Mouse (Mus musculus) bone marrow, adult 2 months (tissue): ENCODE data around the gene Timp3.

ENCODE experiments used
- CTCF ChIP-seq: fragments of 200-500 bp; IDR thresholded peaks from 2 replicates; pipeline ENCODE4 v1.5.1; 2011; ENCODE audit warnings: low read length, control low read depth; ENCODE audit not compliant: control insufficient read depth, insufficient read depth
- POLR2A ChIP-seq: fragments of 200-500 bp; IDR thresholded peaks from 2 replicates; pipeline ENCODE4 v1.6.1; 2011; ENCODE audit warnings: low read depth, mild to moderate bottlenecking, control low read depth, low read length, borderline replicate concordance; ENCODE audit not compliant: control insufficient read depth

DNA sequence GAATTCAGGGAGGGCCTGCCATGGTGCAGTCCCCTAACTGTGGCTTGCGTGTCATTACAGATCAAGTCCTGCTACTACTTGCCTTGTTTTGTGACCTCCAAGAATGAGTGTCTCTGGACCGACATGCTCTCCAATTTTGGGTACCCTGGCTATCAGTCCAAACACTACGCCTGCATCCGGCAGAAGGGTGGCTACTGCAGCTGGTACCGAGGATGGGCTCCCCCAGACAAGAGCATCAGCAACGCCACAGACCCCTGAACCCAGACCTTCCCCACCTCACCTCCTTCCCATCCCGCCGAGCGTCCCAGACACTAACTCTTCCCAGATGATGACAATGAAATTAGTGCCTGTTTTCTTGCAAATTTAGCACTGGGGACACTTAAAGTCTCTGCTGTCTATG lies 45.5 kb downstream of the Timp3 start:
- TF ChIP-seq CTCF (no peak), POLR2A (no peak)
